Comparison of ENCODE assay signal across 7 mouse cellular contexts in the genomic region with DNA sequence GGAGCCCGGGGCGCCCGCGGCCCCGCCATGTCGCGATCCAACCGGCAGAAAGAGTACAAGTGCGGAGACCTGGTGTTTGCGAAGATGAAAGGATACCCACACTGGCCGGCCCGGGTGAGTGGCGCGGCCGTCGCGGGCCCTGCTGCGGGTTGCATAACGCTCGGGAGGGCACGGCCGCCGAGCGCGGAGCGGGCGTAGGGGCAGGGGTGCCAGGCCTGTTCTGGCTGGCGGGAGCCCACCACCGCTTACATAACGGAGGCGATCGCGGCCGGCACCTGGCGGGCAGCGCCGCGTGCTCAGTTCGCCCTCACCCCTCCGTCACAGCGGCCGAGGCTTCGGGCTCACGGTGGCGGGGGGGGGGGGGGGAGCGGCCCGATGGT. TPM values are rescaled to one million over a fixed set of nuclear protein-coding genes. Genes with fewer than 3 reads are reported as not detected.
DNase-seq lines count a peak whose midpoint lies in the region; ATAC-seq and TF ChIP-seq lines count a peak whose summit lies in the region.

No protein-coding gene starts in this region.

- H3K4me1 ChIP-seq in hindbrain, postnatal 0 days (ENCODE audit: insufficient read depth, low read length) = peaks cover 32% of the 10 kb centered on the region
- peaks cover 45 to 54% of the 10 kb centered on the region in 2 experiments for H3K4me1 ChIP-seq in liver, embryonic 14.5 days (replicated peaks; ENCODE audit: control insufficient read depth in 2 of 2, insufficient read depth in 2 of 2, low read length in 1 of 2)
- peaks cover 44% of the 10 kb centered on the region for H3K4me1 ChIP-seq in neural tube, embryonic 15.5 days

- ATAC-seq in hindbrain, postnatal 0 days = peak; percentile 8; the same call in 1 of the 2 replicates
- peak; percentile 4; the same call in 1 of the 2 replicates for ATAC-seq in liver, embryonic 14.5 days (ENCODE audit: insufficient read depth)
- peak; percentile 60 for ATAC-seq in neural tube, embryonic 15.5 days (ENCODE audit: low FRiP score)

- no peak for TF ChIP-seq CTCF in hindbrain, postnatal 0 days (IDR thresholded peaks at IDR 0.05; ENCODE audit: low read depth)
- no peak for TF ChIP-seq CTCF in liver, embryonic 14.5 days (IDR thresholded peaks at IDR 0.05; ENCODE audit: low read depth)

- peak overlapping the region; percentile 95 for H3K4me2 ChIP-seq in hindbrain, postnatal 0 days (ENCODE audit: low read depth, low read length)
- H3K4me2 ChIP-seq in liver, embryonic 14.5 days (ENCODE audit: low read depth) = peak overlapping the region; percentile 91
- peak overlapping the region; percentile 96 for H3K4me2 ChIP-seq in neural tube, embryonic 15.5 days

- intact Hi-C loops in gastrocnemius, postnatal 14 days (cut with DNase I; ENCODE audit: low total_unique reads) = no loop called here

- no peak for TF ChIP-seq EP300 in liver, embryonic 14.5 days (IDR thresholded peaks at IDR 0.05; ENCODE audit: low read depth)

- no peaks in the 10 kb centered on the region for H3K9me3 ChIP-seq in hindbrain, postnatal 0 days (ENCODE audit: low read length)
- H3K9me3 ChIP-seq in liver, embryonic 14.5 days (ENCODE audit: control insufficient read depth, low read length) = no peaks in the 10 kb centered on the region
- H3K9me3 ChIP-seq in neural tube, embryonic 15.5 days (replicated peaks) = no peaks in the 10 kb centered on the region

- peak; percentile 39 for DNase-seq in urinary bladder, postnatal 14 days (ENCODE audit: low spot score)
- DNase-seq in urinary bladder, postnatal 10 days (ENCODE audit: low spot score) = no peak
- DNase-seq in cerebellum, adult 9-10 months = peak; percentile 72
- peak; percentile 72 for DNase-seq in gastrocnemius, postnatal 14 days
- no peak for DNase-seq in hindbrain, postnatal 0 days (ENCODE audit: low spot score)
- no peak for DNase-seq in liver, embryonic 14.5 days (ENCODE audit: low read depth in 3 of 3, low spot score in 3 of 3)

- H3K27ac ChIP-seq in hindbrain, postnatal 0 days = peak overlapping the region; percentile 92
- peak overlapping the region; percentile 89 for H3K27ac ChIP-seq in liver, embryonic 14.5 days
- peak overlapping the region; percentile 96 for H3K27ac ChIP-seq in neural tube, embryonic 15.5 days (replicated peaks)

- WGBS in hindbrain, postnatal 0 days = under 1% methylated on average over 40 of the region's 47 CpGs
- under 1% methylated on average over 40 of the region's 47 CpGs for WGBS in liver, embryonic 14.5 days (ENCODE audit: insufficient replicate concordance)
- WGBS in neural tube, embryonic 15.5 days = under 1% methylated on average over 44 of the region's 47 CpGs

- H3K27me3 ChIP-seq in hindbrain, postnatal 0 days (ENCODE audit: insufficient read depth, low read length) = no peaks in the 10 kb centered on the region
- no peaks in the 10 kb centered on the region for H3K27me3 ChIP-seq in liver, embryonic 14.5 days (ENCODE audit: control insufficient read depth, insufficient read depth, low read length)
- H3K27me3 ChIP-seq in neural tube, embryonic 15.5 days (replicated peaks) = no peaks in the 10 kb centered on the region

- no peaks in the 10 kb centered on the region for H3K36me3 ChIP-seq in hindbrain, postnatal 0 days (ENCODE audit: insufficient read depth, low read length)
- no peaks in the 10 kb centered on the region; the same call in 1 of the 2 replicates for H3K36me3 ChIP-seq in liver, embryonic 14.5 days (replicated peaks; ENCODE audit: control insufficient read depth, insufficient read depth, low read depth)
- H3K36me3 ChIP-seq in neural tube, embryonic 15.5 days = no peaks in the 10 kb centered on the region

- H3K4me3 ChIP-seq in hindbrain, postnatal 0 days (ENCODE audit: low read length) = peak overlapping the region; percentile 95
- peak overlapping the region; percentile 97 to 100 for H3K4me3 ChIP-seq in liver, embryonic 14.5 days (ENCODE audit: insufficient read depth in 1 of 2, low read depth in 2 of 2, low read length in 2 of 2)
- peak overlapping the region; percentile 97 for H3K4me3 ChIP-seq in neural tube, embryonic 15.5 days (replicated peaks)

- H3K9ac ChIP-seq in hindbrain, postnatal 0 days (replicated peaks; ENCODE audit: low read length) = peak overlapping the region; percentile 92
- H3K9ac ChIP-seq in liver, embryonic 14.5 days (replicated peaks) = peak overlapping the region; percentile 100
- H3K9ac ChIP-seq in neural tube, embryonic 15.5 days (replicated peaks) = peak overlapping the region; percentile 91

RNA-seq across cellular contexts. Expression of gene Hdgf, which starts 0.5 kb away (rescaled TPM):
- 100 to 1,000 TPM; 152 to 161 TPM for total RNA-seq in gastrocnemius, postnatal 14 days (2021)
- 82.1 and 82.7 TPM in 2 replicates for total RNA-seq in hindbrain, postnatal 0 days (2014; rRNA removed)
- polyA plus RNA-seq in hindbrain, postnatal 0 days (2015; fragmentation: Nextera tagmentation; extraction: Ambion mirVana) = 145 and 148 TPM in 2 replicates
- 108 and 167 TPM in 2 replicates for polyA plus RNA-seq in liver, embryonic 14.5 days (2012; rRNA removed)
- 204 and 256 TPM in 2 replicates for polyA plus RNA-seq in liver, embryonic 14.5 days (2014; fragmentation: Nextera tagmentation; extraction: Ambion mirVana)
- 137 and 160 TPM in 2 replicates for polyA plus RNA-seq in neural tube, embryonic 15.5 days (2015; fragmentation: Nextera tagmentation; extraction: Ambion mirVana)

RNA-seq across cellular contexts. Expression of gene Mrpl24, which starts 12.7 kb away (rescaled TPM):
- 10 to 100 TPM; 42.1 to 46.5 TPM for total RNA-seq in gastrocnemius, postnatal 14 days (2021)
- 32.1 and 43.2 TPM in 2 replicates for total RNA-seq in hindbrain, postnatal 0 days (2014; rRNA removed)
- polyA plus RNA-seq in hindbrain, postnatal 0 days (2015; fragmentation: Nextera tagmentation; extraction: Ambion mirVana) = 44.6 and 50.3 TPM in 2 replicates
- polyA plus RNA-seq in liver, embryonic 14.5 days (2012; rRNA removed) = 43.9 and 50.1 TPM in 2 replicates
- 37.9 and 43.4 TPM in 2 replicates for polyA plus RNA-seq in liver, embryonic 14.5 days (2014; fragmentation: Nextera tagmentation; extraction: Ambion mirVana)
- polyA plus RNA-seq in neural tube, embryonic 15.5 days (2015; fragmentation: Nextera tagmentation; extraction: Ambion mirVana) = 51.0 and 59.5 TPM in 2 replicates

RNA-seq across cellular contexts. Expression of gene Prcc, which starts 21.2 kb away (rescaled TPM):
- total RNA-seq in gastrocnemius, postnatal 14 days (2021) = 10 to 100 TPM; 40.1 to 40.5 TPM
- 93.8 and 97.8 TPM in 2 replicates for total RNA-seq in hindbrain, postnatal 0 days (2014; rRNA removed)
- polyA plus RNA-seq in hindbrain, postnatal 0 days (2015; fragmentation: Nextera tagmentation; extraction: Ambion mirVana) = 20.8 and 20.9 TPM in 2 replicates
- 14.8 and 15.4 TPM in 2 replicates for polyA plus RNA-seq in liver, embryonic 14.5 days (2012; rRNA removed)
- polyA plus RNA-seq in liver, embryonic 14.5 days (2014; fragmentation: Nextera tagmentation; extraction: Ambion mirVana) = 5.0 and 6.7 TPM in 2 replicates
- polyA plus RNA-seq in neural tube, embryonic 15.5 days (2015; fragmentation: Nextera tagmentation; extraction: Ambion mirVana) = 16.2 and 17.5 TPM in 2 replicates

RNA-seq across cellular contexts. Expression of gene Isg20l2, which starts 23.5 kb away (rescaled TPM):
- total RNA-seq in gastrocnemius, postnatal 14 days (2021) = 1 to 10 TPM; 9.0 to 9.6 TPM
- 23.8 and 26.2 TPM in 2 replicates for total RNA-seq in hindbrain, postnatal 0 days (2014; rRNA removed)
- polyA plus RNA-seq in hindbrain, postnatal 0 days (2015; fragmentation: Nextera tagmentation; extraction: Ambion mirVana) = 19.1 and 20.1 TPM in 2 replicates
- 9.3 and 14.8 TPM in 2 replicates for polyA plus RNA-seq in liver, embryonic 14.5 days (2012; rRNA removed)
- 9.7 and 11.0 TPM in 2 replicates for polyA plus RNA-seq in liver, embryonic 14.5 days (2014; fragmentation: Nextera tagmentation; extraction: Ambion mirVana)
- polyA plus RNA-seq in neural tube, embryonic 15.5 days (2015; fragmentation: Nextera tagmentation; extraction: Ambion mirVana) = 21.6 and 31.7 TPM in 2 replicates

RNA-seq across cellular contexts. Expression of gene Rrnad1, which starts 23.9 kb away (rescaled TPM):
- total RNA-seq in gastrocnemius, postnatal 14 days (2021) = 1 to 10 TPM; 3.6 to 3.9 TPM
- 19.4 and 36.4 TPM in 2 replicates for total RNA-seq in hindbrain, postnatal 0 days (2014; rRNA removed)
- polyA plus RNA-seq in hindbrain, postnatal 0 days (2015; fragmentation: Nextera tagmentation; extraction: Ambion mirVana) = 18.1 and 19.3 TPM in 2 replicates
- polyA plus RNA-seq in liver, embryonic 14.5 days (2012; rRNA removed) = 8.9 and 9.2 TPM in 2 replicates
- 3.5 and 3.6 TPM in 2 replicates for polyA plus RNA-seq in liver, embryonic 14.5 days (2014; fragmentation: Nextera tagmentation; extraction: Ambion mirVana)
- polyA plus RNA-seq in neural tube, embryonic 15.5 days (2015; fragmentation: Nextera tagmentation; extraction: Ambion mirVana) = 19.3 and 19.7 TPM in 2 replicates

Comparison
In these comparisons a context has a peak if more than half of its experiments do, and no peak if none do; other contexts are left out.
1. DNase-seq: peak in urinary bladder, postnatal 14 days (single experiment), cerebellum, adult 9-10 months (single experiment) and gastrocnemius, postnatal 14 days (single experiment); none in urinary bladder, postnatal 10 days (single experiment), hindbrain, postnatal 0 days (single experiment) and liver, embryonic 14.5 days (0 of 3).
2. ATAC-seq: peak in every context shown above with its lines; median percentile 60 in neural tube, embryonic 15.5 days; 8 in hindbrain, postnatal 0 days; 4 in liver, embryonic 14.5 days.
3. Peak in every context shown above with its lines, with median percentiles within 50 percentile points of each other: H3K27ac ChIP-seq, H3K4me2 ChIP-seq, H3K4me3 ChIP-seq and H3K9ac ChIP-seq.